Mouse (Mus musculus) left cerebral cortex, adult 8-10 months (tissue): ENCODE measurements around the gene Ccer2. TPM values are rescaled to one million over a fixed set of nuclear protein-coding genes. Genes with fewer than 3 reads are reported as not detected.

Source experiments
- DNase-seq, 2 experiments: peaks; one replicate each; pipeline ENCODE4 v3.0.0; 2022; ENCODE audit warnings: low spot score in 2 of 2
- total RNA-seq, 4 experiments: library from RNA; stranded (reverse); gene quantifications; 2 replicates each; pipeline ENCODE4 v1.2.4; 2022

The Ccer2 gene
- total RNA-seq, 4 experiments from 2014 or later = 1.7 to 2.8 (median 2.4) TPM

GRCm38 (mm10) chr7:28790066-28790806, 34.3 kb downstream of the Ccer2 start:
- no peak for DNase-seq

- no peak for DNase-seq
Observed at GRCm38 (mm10) chr7:28791706-28792105, 35.7 kb downstream of the Ccer2 start.

- no peak for DNase-seq
Observed at GRCm38 (mm10) chr7:28792391-28793185, 36.6 kb downstream of the Ccer2 start.

GRCm38 (mm10) chr7:28793834-28794233, 37.9 kb downstream of the Ccer2 start:
- DNase-seq = no peak

GRCm38 (mm10) chr7:28794496-28794895, 38.5 kb downstream of the Ccer2 start:
- no peak for DNase-seq

GRCm38 (mm10) chr7:28795832-28796231, 39.9 kb downstream of the Ccer2 start:
- no peak for DNase-seq

GRCm38 (mm10) chr7:28796562-28796975, 40.6 kb downstream of the Ccer2 start:
- DNase-seq = peak; percentile 57 to 63

- DNase-seq = no peak
Observed at GRCm38 (mm10) chr7:28799994-28800393, 44.0 kb downstream of the Ccer2 start.

GRCm38 (mm10) chr7:28801451-28801850, 45.5 kb downstream of the Ccer2 start:
- DNase-seq = no peak

- DNase-seq = no peak
Observed at GRCm38 (mm10) chr7:28801901-28802670, 46.1 kb downstream of the Ccer2 start.

- DNase-seq = no peak
Observed at GRCm38 (mm10) chr7:28802846-28803588, 47.0 kb downstream of the Ccer2 start.

GRCm38 (mm10) chr7:28803756-28804155, 47.8 kb downstream of the Ccer2 start:
- DNase-seq = no peak

GRCm38 (mm10) chr7:28806869-28807268, 50.9 kb downstream of the Ccer2 start:
- no peak for DNase-seq

GRCm38 (mm10) chr7:28807641-28808220, 51.8 kb downstream of the Ccer2 start:
- no peak for DNase-seq

- peak; percentile 44 to 53 for DNase-seq
Observed at GRCm38 (mm10) chr7:28808221-28808941, 52.4 kb downstream of the Ccer2 start, which contains the start of gene Hnrnpl. TSS of gene Hnrnpl (plus strand) at chr7:28808541.

Other genes starting within 250 kb of the Ccer2 start
- gene Ifnl2, start 245.7 kb upstream of the Ccer2 start, total RNA-seq = not detected
- not detected for gene Ifnl3, start 233.3 kb upstream of the Ccer2 start, total RNA-seq
- not detected for gene Sycn, start 215.3 kb upstream of the Ccer2 start, total RNA-seq
- gene Nccrp1, start 208.9 kb upstream of the Ccer2 start, total RNA-seq = under 1 TPM in 3 of 4 experiments, not detected in 1; 0.23 to 0.49 (median 0.39) TPM
- 10 to 100 TPM; 58.2 to 70.1 (median 61.7) TPM for gene Samd4b, start 158.0 kb upstream of the Ccer2 start, total RNA-seq
- gene Pak4, start 158.0 kb upstream of the Ccer2 start, total RNA-seq = 1 to 10 TPM; 8.4 to 9.0 (median 8.5) TPM
- 1 to 10 TPM; 1.5 to 2.8 (median 2.1) TPM for gene Acp7, start 124.8 kb upstream of the Ccer2 start, total RNA-seq
- 10 to 100 TPM; 18.3 to 20.9 (median 20.4) TPM for gene Fbxo27, start 63.3 kb upstream of the Ccer2 start, total RNA-seq
- 1 to 10 TPM; 1.8 to 4.3 (median 2.8) TPM for gene Fbxo17, start 39.4 kb upstream of the Ccer2 start, total RNA-seq
- 10 to 100 TPM; 54.2 to 65.8 (median 60.4) TPM for gene Mrps12, start 14.4 kb upstream of the Ccer2 start, total RNA-seq
- gene Sars2, start 14.2 kb upstream of the Ccer2 start, total RNA-seq = 10 to 100 TPM; 11.5 to 15.7 (median 13.9) TPM
- 100 to 1,000 TPM; 132 to 145 (median 141) TPM for gene Sirt2, start 10.6 kb downstream of the Ccer2 start, total RNA-seq
- gene Nfkbib, start 11.3 kb downstream of the Ccer2 start, total RNA-seq = 10 to 100 TPM; 32.2 to 34.7 (median 33.3) TPM
- gene Rinl, start 32.8 kb downstream of the Ccer2 start, total RNA-seq = 1 to 10 TPM; 2.0 to 4.9 (median 4.1) TPM
- gene Hnrnpl, start 52.4 kb downstream of the Ccer2 start, total RNA-seq = 100 to 1,000 TPM; 433 to 466 (median 453) TPM
- gene Ech1, start 69.0 kb downstream of the Ccer2 start, total RNA-seq = 10 to 100 TPM; 57.9 to 68.0 (median 62.2) TPM
- 1 to 10 TPM; 1.4 to 3.4 (median 3.0) TPM for gene Lgals4, start 77.7 kb downstream of the Ccer2 start, total RNA-seq
- not detected for gene Lgals7, start 107.7 kb downstream of the Ccer2 start, total RNA-seq
- 1 to 10 TPM in 3 of 4 experiments, under 1 TPM in 1; 0.41 to 2.3 (median 1.3) TPM for gene Capn12, start 125.2 kb downstream of the Ccer2 start, total RNA-seq
- gene Actn4, start 206.2 kb downstream of the Ccer2 start, total RNA-seq = 100 to 1,000 TPM; 161 to 178 (median 177) TPM
- 100 to 1,000 TPM; 197 to 208 (median 204) TPM for gene Eif3k, start 225.7 kb downstream of the Ccer2 start, total RNA-seq
- gene Map4k1, start 225.9 kb downstream of the Ccer2 start, total RNA-seq = 1 to 10 TPM in 3 of 4 experiments, under 1 TPM in 1; 0.99 to 3.7 (median 2.1) TPM